Mouse (Mus musculus): ENCODE measurements around the gene Dag1.

GRCm38 (mm10) chr9:108271941-108272340 is 8.2 kb upstream of the Dag1 start:
- TF ChIP-seq HCFC1 (IDR thresholded peaks at IDR 0.05; ENCODE audit: borderline replicate concordance, insufficient read depth, low read length) (no peak), MAFK (IDR thresholded peaks at IDR 0.05; ENCODE audit: insufficient read depth, low read depth, low read length) (no peak), ZNF384 (IDR thresholded peaks at IDR 0.05; ENCODE audit: low read depth, low read length) (no peak), CHD2 (IDR thresholded peaks at IDR 0.05; ENCODE audit: low read depth, low read length) (no peak), ZC3H11A (IDR thresholded peaks at IDR 0.05; ENCODE audit: borderline replicate concordance, low read depth, low read length) (no peak)

Data from ES-E14 (cell line).